Mouse (Mus musculus) CD4-positive naive resting alpha-beta T cell, adult 57 days (primary cell): Measurements from ENCODE around the gene Ruvbl2. TPM values are rescaled to one million over a fixed set of nuclear protein-coding genes. Genes with fewer than 3 reads are reported as not detected.

Experiments
- total RNA-seq: library from RNA; stranded (reverse); gene quantifications from one replicate; pipeline ENCODE4 v1.2.4, GENCODE M21; 2023

The Ruvbl2 gene
- total RNA-seq = 50.8 TPM

GRCm38 (mm10) chr7:45437521-45438276 lies at the start of gene Ruvbl2:
Gene Ruvbl2, minus strand, starts transcription at chr7:45438096.

GRCm38 (mm10) chr7:45486761-45487415 lies 49.0 kb upstream of the Ruvbl2 start, which contains the start of gene Gm45808:
Gene Gm45808, minus strand, starts transcription at chr7:45486811.

GRCm38 (mm10) chr7:45481374-45481927 lies 43.6 kb upstream of the Ruvbl2 start, which contains the start of gene Tulp2:
Gene Tulp2, plus strand, starts transcription at chr7:45481877.

DNA sequence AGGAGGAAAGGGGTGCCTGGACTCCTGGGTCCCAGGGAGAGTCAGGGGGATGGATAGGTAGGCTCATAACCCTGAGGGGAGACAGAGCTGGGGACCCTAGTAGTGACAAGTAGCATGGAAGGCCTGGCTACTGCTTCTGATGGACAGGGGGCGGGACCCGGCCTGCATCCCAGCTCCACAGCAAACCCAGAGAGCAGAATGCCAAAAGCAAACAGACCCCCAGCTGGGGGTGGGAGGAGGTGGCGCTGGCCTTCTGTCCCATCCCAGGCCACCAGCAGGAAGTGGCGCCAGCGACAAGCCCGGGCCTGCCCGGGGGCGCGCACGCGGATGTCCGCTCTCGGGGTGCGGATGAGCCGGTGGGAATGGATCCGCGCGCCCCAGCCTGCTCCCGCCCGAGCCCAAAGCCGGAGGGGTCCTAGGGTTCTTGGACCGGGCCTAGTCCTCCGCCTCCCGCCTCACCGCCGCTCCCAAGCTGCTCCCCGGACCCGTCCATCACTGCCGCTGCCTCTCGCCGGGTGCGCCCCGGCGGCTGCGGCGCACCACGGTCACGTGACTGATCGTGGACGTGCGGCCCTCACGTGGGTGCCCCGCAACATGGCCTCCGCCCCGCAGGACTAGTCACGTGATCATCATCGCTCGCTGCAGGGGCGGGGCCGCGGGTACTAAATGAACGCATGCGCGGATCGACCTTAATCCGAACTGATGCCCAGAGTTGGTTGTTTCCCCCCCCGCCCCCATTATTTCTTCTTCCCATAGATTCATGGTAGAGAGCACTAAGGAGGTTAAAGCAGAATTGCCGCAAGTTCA lies 28.6 kb upstream of the Ruvbl2 start, which contains the start of gene Bax:
Gene Bax, minus strand, starts transcription at position 616 of the 807 bp plus-strand sequence.

GRCm38 (mm10) chr7:45459564-45460140 lies 21.8 kb upstream of the Ruvbl2 start, which contains the start of gene Ftl1:
Gene Ftl1, minus strand, starts transcription at chr7:45459884.

DNA sequence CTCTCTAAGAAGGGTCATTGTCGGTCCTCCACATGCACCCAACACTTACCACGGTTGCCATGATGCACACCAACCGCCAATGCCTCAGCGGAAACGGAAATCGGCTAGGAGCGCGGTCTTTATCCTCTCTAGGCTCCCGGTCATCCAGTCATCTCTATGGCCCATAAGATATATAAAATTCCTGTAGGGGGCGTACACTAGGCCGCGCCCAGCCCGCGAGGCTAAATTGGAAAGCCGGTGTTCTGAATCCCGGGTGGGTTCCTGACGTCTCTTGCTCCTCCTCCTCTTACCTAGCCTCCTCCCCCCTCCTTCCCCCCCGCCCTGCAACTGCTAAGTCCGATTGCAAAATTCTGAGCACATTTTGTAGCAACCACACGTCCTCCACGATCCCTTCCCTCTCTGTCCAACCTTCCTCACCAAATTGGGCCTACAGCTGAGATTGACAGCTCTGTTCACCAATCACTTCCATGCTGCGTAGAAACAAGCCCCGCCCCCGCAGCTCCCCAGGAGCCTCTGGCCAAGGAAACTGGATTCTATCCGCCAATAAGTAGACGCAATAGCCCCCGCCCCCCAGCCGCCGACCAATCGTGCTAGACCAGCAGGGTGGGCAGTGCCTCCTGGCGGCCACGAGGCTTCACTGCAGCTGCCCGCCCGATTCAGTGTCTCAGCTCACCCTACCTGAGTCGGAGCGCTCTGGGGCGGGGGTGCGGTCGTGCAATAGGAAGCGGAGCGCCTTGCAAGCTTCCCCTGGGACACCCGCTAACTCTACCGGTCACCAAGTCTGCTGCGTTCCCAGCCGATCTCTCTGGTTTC lies 3.5 kb downstream of the Ruvbl2 start, which contains the start of gene Gys1:
Gene Gys1, plus strand, starts transcription at position 642 of the 813 bp plus-strand sequence.

DNA sequence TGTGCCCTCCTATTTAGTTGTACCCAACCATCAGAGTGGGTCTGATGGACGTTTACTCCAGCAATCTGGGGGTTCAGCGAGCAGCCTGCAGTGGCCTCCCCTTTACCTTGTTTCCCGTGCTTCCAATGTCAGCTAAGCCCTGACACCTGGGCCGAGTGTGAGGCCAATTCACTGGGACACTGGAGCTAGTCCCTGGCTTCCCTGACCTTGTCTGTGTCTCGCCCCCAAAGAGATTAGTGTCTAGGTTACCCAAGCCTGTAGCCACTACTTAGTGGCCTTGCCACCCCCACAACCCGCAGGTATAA lies 17.3 kb downstream of the Ruvbl2 start, which contains the start of gene Lhb:
Gene Lhb, plus strand, starts transcription at position 206 of the 305 bp plus-strand sequence.

GRCm38 (mm10) chr7:45413113-45413863 lies 24.6 kb downstream of the Ruvbl2 start, which contains the start of gene Ntf5:
Gene Ntf5, plus strand, starts transcription at chr7:45413695.

GRCm38 (mm10) chr7:45405091-45406075 lies 32.5 kb downstream of the Ruvbl2 start, which contains the start of gene Kcna7:
Gene Kcna7, plus strand, starts transcription at chr7:45405653.

GRCm38 (mm10) chr7:45395578-45396336 lies 42.1 kb downstream of the Ruvbl2 start, which contains the start of gene Snrnp70:
Gene Snrnp70, minus strand, starts transcription at chr7:45395742.

Other genes with a start within 250 kb of the Ruvbl2 start
- gene Ccdc155, start 233.2 kb downstream of the Ruvbl2 start, total RNA-seq = not detected
- not detected for gene Dkkl1, start 225.9 kb downstream of the Ruvbl2 start, total RNA-seq
- gene Tead2, start 222.3 kb downstream of the Ruvbl2 start, total RNA-seq = not detected
- 346 TPM for gene Cd37, start 199.0 kb downstream of the Ruvbl2 start, total RNA-seq
- gene Slc6a16, start 197.0 kb downstream of the Ruvbl2 start, total RNA-seq = not detected
- not detected for gene Slc6a21, start 160.6 kb downstream of the Ruvbl2 start, total RNA-seq
- 10.0 TPM for gene Trpm4, start 104.3 kb downstream of the Ruvbl2 start, total RNA-seq
- not detected for gene Hrc, start 102.8 kb downstream of the Ruvbl2 start, total RNA-seq
- 0.47 TPM for gene Ppfia3, start 71.1 kb downstream of the Ruvbl2 start, total RNA-seq
- 2.6 TPM for gene Lin7b, start 67.5 kb downstream of the Ruvbl2 start, total RNA-seq
- 701 TPM for gene Snrnp70, start 42.4 kb downstream of the Ruvbl2 start, total RNA-seq
- gene Kcna7, start 32.4 kb downstream of the Ruvbl2 start, total RNA-seq = not detected
- gene Ntf5, start 24.4 kb downstream of the Ruvbl2 start, total RNA-seq = not detected
- gene Lhb, start 17.3 kb downstream of the Ruvbl2 start, total RNA-seq = not detected
- 5.9 TPM for gene Gys1, start 3.3 kb downstream of the Ruvbl2 start, total RNA-seq
- 537 TPM for gene Ftl1, start 21.8 kb upstream of the Ruvbl2 start, total RNA-seq
- 74.8 TPM for gene Bax, start 28.8 kb upstream of the Ruvbl2 start, total RNA-seq
- not detected for gene Tulp2, start 43.8 kb upstream of the Ruvbl2 start, total RNA-seq
- not detected for gene Gm45808, start 48.7 kb upstream of the Ruvbl2 start, total RNA-seq
- gene Dhdh, start 50.7 kb upstream of the Ruvbl2 start, total RNA-seq = 1.2 TPM
- 80.1 TPM for gene Nucb1, start 72.3 kb upstream of the Ruvbl2 start, total RNA-seq
- gene Ppp1r15a, start 88.2 kb upstream of the Ruvbl2 start, total RNA-seq = 949 TPM
- gene Plekha4, start 88.2 kb upstream of the Ruvbl2 start, total RNA-seq = 3.9 TPM
- gene Hsd17b14, start 116.8 kb upstream of the Ruvbl2 start, total RNA-seq = 2.9 TPM
- gene Bcat2, start 132.1 kb upstream of the Ruvbl2 start, total RNA-seq = 52.3 TPM
- not detected for gene Fgf21, start 177.4 kb upstream of the Ruvbl2 start, total RNA-seq
- not detected for gene Fut1, start 179.2 kb upstream of the Ruvbl2 start, total RNA-seq
- not detected for gene Izumo1, start 183.7 kb upstream of the Ruvbl2 start, total RNA-seq
- 0.47 TPM for gene Rasip1, start 189.4 kb upstream of the Ruvbl2 start, total RNA-seq
- gene Mamstr, start 201.9 kb upstream of the Ruvbl2 start, total RNA-seq = not detected
- gene Fut2, start 228.3 kb upstream of the Ruvbl2 start, total RNA-seq = not detected
- 0.38 TPM for gene Ntn5, start 245.9 kb upstream of the Ruvbl2 start, total RNA-seq